Mouse (Mus musculus) subcutaneous adipose tissue, adult 2 months (tissue): Measurements from ENCODE around the gene Kcng4. TPM values are rescaled to one million over a fixed set of nuclear protein-coding genes. Genes with fewer than 3 reads are reported as not detected.

Experiments
- polyA plus RNA-seq: library from polyadenylated mRNA; depleted of rRNA; stranded (reverse); fragments of >200 nt; gene quantifications from 2 replicates; pipeline ENCODE4 v1.2.3, GENCODE M21; 2012; ENCODE audit warnings: low replicate concordance; rRNA removed

Kcng4 gene
- polyA plus RNA-seq = 0.79 and 6.6 TPM in 2 replicates

GRCm38 (mm10) chr8:119635378-119635777 lies at the start of gene Kcng4:
TSS of gene Kcng4 (minus strand) at chr8:119635680.

GRCm38 (mm10) chr8:119666219-119666951 lies 30.9 kb upstream of the Kcng4 start, which contains the start of gene Wfdc1:
TSS of gene Wfdc1 (plus strand) at chr8:119666365.

GRCm38 (mm10) chr8:119612471-119612870 lies 23.0 kb downstream of the Kcng4 start, which contains the start of gene Adad2:
TSS of gene Adad2 (plus strand) at chr8:119612747.

GRCm38 (mm10) chr8:119604996-119605395 lies 30.5 kb downstream of the Kcng4 start, which contains the start of gene Taf1c:
TSS of gene Taf1c (minus strand) at chr8:119605222.

GRCm38 (mm10) chr8:119574437-119575365 lies 60.8 kb downstream of the Kcng4 start, which contains the start of the genes Hsdl1 and Dnaaf1:
TSS of gene Hsdl1 (minus strand) at chr8:119575183.
TSS of gene Dnaaf1 (plus strand) at chr8:119575235.

Other genes with a start within 250 kb of the Kcng4 start
- 38.6 and 54.7 TPM in 2 replicates for gene Mlycd, start 240.8 kb downstream of the Kcng4 start, polyA plus RNA-seq
- 15.0 and 24.3 TPM in 2 replicates for gene Osgin1, start 201.6 kb downstream of the Kcng4 start, polyA plus RNA-seq
- gene Necab2, start 189.0 kb downstream of the Kcng4 start, polyA plus RNA-seq = 1.8 TPM in 1 of 2 replicates, not detected in the other
- 0.04 and 0.22 TPM in 2 replicates for gene Slc38a8, start 134.0 kb downstream of the Kcng4 start, polyA plus RNA-seq
- 79.2 and 153 TPM in 2 replicates for gene Mbtps1, start 76.9 kb downstream of the Kcng4 start, polyA plus RNA-seq
- 21.0 and 27.6 TPM in 2 replicates for gene Hsdl1, start 60.5 kb downstream of the Kcng4 start, polyA plus RNA-seq
- 0.08 TPM in 1 of 2 replicates, not detected in the other for gene Dnaaf1, start 60.4 kb downstream of the Kcng4 start, polyA plus RNA-seq
- 12.3 and 27.2 TPM in 2 replicates for gene Taf1c, start 30.5 kb downstream of the Kcng4 start, polyA plus RNA-seq
- gene Adad2, start 22.9 kb downstream of the Kcng4 start, polyA plus RNA-seq = not detected in 2 replicates
- gene Wfdc1, start 30.7 kb upstream of the Kcng4 start, polyA plus RNA-seq = 9.6 and 226 TPM in 2 replicates
- 0.04 and 1.2 TPM in 2 replicates for gene Atp2c2, start 64.3 kb upstream of the Kcng4 start, polyA plus RNA-seq
- 6.0 and 15.2 TPM in 2 replicates for gene Tldc1, start 142.7 kb upstream of the Kcng4 start, polyA plus RNA-seq
- 93.9 and 199 TPM in 2 replicates for gene Cotl1, start 204.9 kb upstream of the Kcng4 start, polyA plus RNA-seq
- 16.4 and 30.1 TPM in 2 replicates for gene Klhl36, start 226.6 kb upstream of the Kcng4 start, polyA plus RNA-seq